In genomic region chr11:100857960-100858359, GRCm38 (mm10) we compare ENCODE assay signal across 21 mouse cellular contexts. TPM values are rescaled to one million over a fixed set of nuclear protein-coding genes. Genes with fewer than 3 reads are reported as not detected.
DNase-seq lines count a peak whose midpoint lies in the region; ATAC-seq and TF ChIP-seq lines count a peak whose summit lies in the region.
"Had no signal": no experiment of that assay in that cellular context is flagged by ENCODE, and none has a peak within 500 bp of the region (broad histone marks: within the 10 kb centered on the region; RNA-seq: fewer than 3 reads in every experiment).

No protein-coding gene starts in this region.

- no peak for TF ChIP-seq CTCF in cerebellum, adult 2 months (IDR thresholded peaks at IDR 0.05; ENCODE audit: borderline replicate concordance, insufficient read depth, low read depth, low read length)
- TF ChIP-seq CTCF in G1E (IDR thresholded peaks at IDR 0.05; ENCODE audit: low read depth, low read length), result no peak

- DNase-seq in cerebellum, adult 2 months, result peak; percentile 36 to 41
- no peak for DNase-seq in cerebellum, adult 18-20 months
- peak; percentile 19 for DNase-seq in forebrain, embryonic 11.5 days (ENCODE audit: low spot score)
- no peak for DNase-seq in G1E (ENCODE audit: low spot score)
- peak; percentile 45 for DNase-seq in induced T-regulatory cell, adult 2 months (ENCODE audit: low read depth)
- DNase-seq in adrenal gland, postnatal 10 days, result no peak
- DNase-seq in frontal cortex, postnatal 36 days (ENCODE audit: low spot score in 2 of 2), result no peak
- DNase-seq: adrenal gland, adult 2 months; adrenal gland, postnatal 25 days; cerebellum, adult 9-10 months; gastrocnemius, postnatal 10 days; heart, adult 11 months; kidney, adult 18-20 months had no signal

- H3K36me3 ChIP-seq in forebrain, embryonic 11.5 days (ENCODE audit: control insufficient read depth, insufficient read depth, low read length), result no peaks in the 10 kb centered on the region
- no peaks in the 10 kb centered on the region for H3K36me3 ChIP-seq in forebrain, embryonic 15.5 days
- peaks cover 20% of the 10 kb centered on the region for H3K36me3 ChIP-seq in G1E (replicated peaks)
- H3K36me3 ChIP-seq: forebrain, embryonic 10.5 days; hindbrain, embryonic 12.5 days; hindbrain, embryonic 15.5 days; intestine, embryonic 15.5 days had no signal

- H3K9me3 ChIP-seq in forebrain, embryonic 11.5 days (ENCODE audit: control insufficient read depth, low read length), result no peaks in the 10 kb centered on the region
- no peaks in the 10 kb centered on the region for H3K9me3 ChIP-seq in forebrain, embryonic 15.5 days
- no peaks in the 10 kb centered on the region for H3K9me3 ChIP-seq in G1E (replicated peaks)
- H3K9me3 ChIP-seq: forebrain, embryonic 10.5 days; hindbrain, embryonic 12.5 days; hindbrain, embryonic 15.5 days; intestine, embryonic 15.5 days had no signal

- no peak overlapping the region for H3K4me2 ChIP-seq in forebrain, embryonic 11.5 days (ENCODE audit: low read depth, low read length, severe bottlenecking)
- H3K4me2 ChIP-seq in forebrain, embryonic 15.5 days (replicated peaks), result no peak overlapping the region
- H3K4me2 ChIP-seq: heart, embryonic 11.5 days; hindbrain, embryonic 12.5 days; hindbrain, embryonic 15.5 days; intestine, embryonic 15.5 days had no signal

- H3K27me3 ChIP-seq in cerebellum, adult 2 months (ENCODE audit: control insufficient read depth, insufficient read depth, low read length), result no peaks in the 10 kb centered on the region
- H3K27me3 ChIP-seq in forebrain, embryonic 11.5 days (ENCODE audit: control insufficient read depth, insufficient read depth, low read length), result peaks cover 20% of the 10 kb centered on the region
- H3K27me3 ChIP-seq in forebrain, embryonic 15.5 days, result peaks cover 77% of the 10 kb centered on the region
- H3K27me3 ChIP-seq in G1E (ENCODE audit: insufficient read depth, low read length), result peaks cover 28% of the 10 kb centered on the region
- H3K27me3 ChIP-seq: intestine, embryonic 15.5 days; Patski had no signal

- H3K27ac ChIP-seq in cerebellum, adult 2 months (ENCODE audit: insufficient read depth, low read length), result no peak overlapping the region
- no peak overlapping the region for H3K27ac ChIP-seq in forebrain, embryonic 11.5 days (ENCODE audit: low read depth, low read length)
- H3K27ac ChIP-seq in forebrain, embryonic 15.5 days (replicated peaks), result no peak overlapping the region
- H3K27ac ChIP-seq: forebrain, embryonic 10.5 days; hindbrain, embryonic 12.5 days; hindbrain, embryonic 15.5 days; intestine, embryonic 15.5 days had no signal

- peaks cover 13% of the 10 kb centered on the region for H3K4me1 ChIP-seq in cerebellum, adult 2 months (ENCODE audit: control insufficient read depth, insufficient read depth, low read length)
- 0 out of 2 replicates have a peak, but pooled peaks cover 3% of the 10 kb centered on the region for H3K4me1 ChIP-seq in forebrain, embryonic 11.5 days (replicated peaks; ENCODE audit: control insufficient read depth, insufficient read depth, low read length)
- H3K4me1 ChIP-seq in forebrain, embryonic 15.5 days, result peaks cover 13% of the 10 kb centered on the region
- H3K4me1 ChIP-seq in G1E (ENCODE audit: insufficient read depth, low read depth, low read length), result peaks cover 87% of the 10 kb centered on the region

- ATAC-seq in forebrain, embryonic 11.5 days (replicated peaks; ENCODE audit: low FRiP score), result no peak
- no peak for ATAC-seq in forebrain, embryonic 15.5 days (replicated peaks)
- ATAC-seq in G1E (ENCODE audit: extremely low read depth, insufficient number of reproducible peaks, low FRiP score, poor library complexity, severe bottlenecking), result no peak
- ATAC-seq: forebrain, embryonic 14.5 days; intestine, embryonic 15.5 days; Patski had no signal

- H3K9ac ChIP-seq in forebrain, embryonic 11.5 days (ENCODE audit: low read length), result no peak overlapping the region
- no peak overlapping the region for H3K9ac ChIP-seq in forebrain, embryonic 15.5 days (replicated peaks)
- H3K9ac ChIP-seq: hindbrain, embryonic 12.5 days; hindbrain, embryonic 15.5 days; intestine, embryonic 15.5 days had no signal

- TF ChIP-seq POLR2A in cerebellum, adult 2 months (IDR thresholded peaks at IDR 0.05; ENCODE audit: borderline replicate concordance, insufficient read depth, low read length), result no peak

- 27% methylated on average over 6 of the region's 6 CpGs for WGBS in cerebellum, adult 2 months
- WGBS in forebrain, embryonic 11.5 days, result 78% methylated on average over 6 of the region's 6 CpGs
- WGBS in forebrain, embryonic 15.5 days, result 65% methylated on average over 6 of the region's 6 CpGs

- no peak overlapping the region for H3K4me3 ChIP-seq in cerebellum, adult 2 months (replicated peaks; ENCODE audit: insufficient read depth, low read depth, low read length)
- no peak overlapping the region for H3K4me3 ChIP-seq in forebrain, embryonic 11.5 days (ENCODE audit: low read depth, low read length)
- no peak overlapping the region for H3K4me3 ChIP-seq in forebrain, embryonic 15.5 days
- H3K4me3 ChIP-seq in G1E (ENCODE audit: low read depth, low read length), result peak overlapping the region; percentile 37; the same call in 1 of the 2 replicates
- H3K4me3 ChIP-seq: forebrain, embryonic 10.5 days; hindbrain, embryonic 12.5 days; hindbrain, embryonic 15.5 days; intestine, embryonic 15.5 days had no signal

RNA-seq across cellular contexts. Expression of gene Stat5a, which starts 1.2 kb away (rescaled TPM):
- 3.0 and 4.0 TPM in 2 replicates for polyA plus RNA-seq in cerebellum, adult 2 months (2012; rRNA removed)
- polyA plus RNA-seq in forebrain, embryonic 11.5 days (2014; fragmentation: Nextera tagmentation; extraction: Ambion mirVana), result 1.3 and 1.5 TPM in 2 replicates
- polyA plus RNA-seq in forebrain, embryonic 15.5 days (2015; fragmentation: Nextera tagmentation; extraction: Ambion mirVana), result 0.71 and 1.0 TPM in 2 replicates
- 161 and 162 TPM in 2 replicates for total RNA-seq in G1E (2014; fragmentation: Nextera tagmentation)
- total RNA-seq in G1E (2017), result 106 and 112 TPM in 2 replicates
- 157 and 161 TPM in 2 replicates for polyA plus RNA-seq in G1E (2012)
- 10 to 100 TPM; 37.1 to 52.7 TPM for total RNA-seq in adrenal gland, postnatal 10 days (2021)

RNA-seq across cellular contexts. Expression of gene Stat5b, which starts 7.4 kb away (rescaled TPM):
- polyA plus RNA-seq in cerebellum, adult 2 months (2012; rRNA removed), result 33.6 and 37.5 TPM in 2 replicates
- polyA plus RNA-seq in forebrain, embryonic 11.5 days (2014; fragmentation: Nextera tagmentation; extraction: Ambion mirVana), result 18.7 and 19.1 TPM in 2 replicates
- 11.4 and 13.3 TPM in 2 replicates for polyA plus RNA-seq in forebrain, embryonic 15.5 days (2015; fragmentation: Nextera tagmentation; extraction: Ambion mirVana)
- total RNA-seq in G1E (2014; fragmentation: Nextera tagmentation) (91.4 and 93.0 TPM in 2 replicates), G1E (2017) (52.2 and 55.9 TPM in 2 replicates)
- 65.8 and 73.5 TPM in 2 replicates for polyA plus RNA-seq in G1E (2012)
- 10 to 100 TPM; 60.7 to 72.7 TPM for total RNA-seq in adrenal gland, postnatal 10 days (2021)

Comparison
In these comparisons a context has a peak if more than half of its experiments do, and no peak if none do; other contexts are left out.
1. DNase-seq: peak in cerebellum, adult 2 months (2 of 2), forebrain, embryonic 11.5 days (single experiment) and induced T-regulatory cell, adult 2 months (single experiment); none in cerebellum, adult 18-20 months (0 of 2), G1E (single experiment), adrenal gland, postnatal 10 days (single experiment) and frontal cortex, postnatal 36 days (0 of 2).
2. RNA of gene Stat5a, which starts 1.2 kb away (polyA plus RNA-seq): 157 to 161 TPM in G1E; 3.0 to 4.0 TPM in cerebellum, adult 2 months, 1.3 to 1.5 TPM in forebrain, embryonic 11.5 days and 0.71 to 1.0 TPM in forebrain, embryonic 15.5 days; every median in the first group is over 10 times any median in the second.